Mouse (Mus musculus): ENCODE data around the gene Patl2. TPM values are rescaled to one million over a fixed set of nuclear protein-coding genes. Genes with fewer than 3 reads are reported as not detected.

Patl2 gene
- total and polyA plus RNA-seq, 3 experiments = not detected

GRCm38 (mm10) chr2:122148242-122148917 is 37.6 kb downstream of the Patl2 start:
- no peaks in the 10 kb centered on the region for H3K27me3 ChIP-seq (replicated peaks)
- peak; percentile 54 for DNase-seq (ENCODE audit: extremely low read depth)
- in situ Hi-C loops (cut with MboI; ENCODE audit: low pct_ligation_motif_present, low pct_unique_long_range_greater_than_20kb, low sequenced_read_pairs) (no loop called here), dilution Hi-C loops (cut with MboI; ENCODE audit: extremely low pct_ligation_motif_present, extremely low pct_unique_long_range_greater_than_20kb, low sequenced_read_pairs) (no loop called here)
- H3K79me2 ChIP-seq (replicated peaks; ENCODE audit: control insufficient read depth, extremely low read depth, insufficient read depth, poor library complexity, severe bottlenecking) = peaks cover 56% of the 10 kb centered on the region
- peak overlapping the region; percentile 100 for H3K9ac ChIP-seq (ENCODE audit: insufficient read depth, low read depth)
- TF ChIP-seq POLR2AphosphoS2 (IDR thresholded peaks at IDR 0.05; ENCODE audit: low read depth, low read length) (no peak), HCFC1 (IDR thresholded peaks at IDR 0.05; ENCODE audit: low read depth, low read length) (peak; percentile 22; the same call in 1 of the 2 replicates), MYC (IDR thresholded peaks at IDR 0.05; ENCODE audit: low read depth, low read length) (peak; percentile 35; the same call in 1 of the 2 replicates), POLR2A (IDR thresholded peaks at IDR 0.05; ENCODE audit: low read depth, low read length) (no peak; the same call in 1 of the 2 replicates), TBP (conservative IDR thresholded peaks at IDR 0.05; ENCODE audit: low read depth, low read length) (peak; percentile 24; the same call in 1 of the 2 replicates), ZKSCAN1 (IDR thresholded peaks at IDR 0.05; ENCODE audit: borderline replicate concordance, low read depth, low read length) (no peak), UBTF (IDR thresholded peaks at IDR 0.05; ENCODE audit: low read depth, low read length) (no peak), CTCF (conservative IDR thresholded peaks at IDR 0.05 in 1 of 2, IDR thresholded peaks at IDR 0.05 in 1 of 2; ENCODE audit: low read depth in 2 of 2, low read length in 2 of 2) (no peak), USF2 (conservative IDR thresholded peaks at IDR 0.05; ENCODE audit: low read depth, low read length) (no peak), ZC3H11A (IDR thresholded peaks at IDR 0.05; ENCODE audit: low read depth, low read length) (no peak), NELFE (IDR thresholded peaks at IDR 0.05; ENCODE audit: low read depth, low read length) (no peak), ZNF384 (IDR thresholded peaks at IDR 0.05; ENCODE audit: low read depth, low read length) (no peak), RAD21 (IDR thresholded peaks at IDR 0.05; ENCODE audit: low read depth, low read length) (no peak), USF1 (IDR thresholded peaks at IDR 0.05; ENCODE audit: low read depth, low read length) (no peak), ELF1 (IDR thresholded peaks at IDR 0.05; ENCODE audit: low read depth, low read length) (peak; percentile 40), CHD1 (IDR thresholded peaks at IDR 0.05; ENCODE audit: low read depth, low read length) (peak; percentile 84; the same call in 1 of the 2 replicates), BHLHE40 (IDR thresholded peaks at IDR 0.05; ENCODE audit: low read depth, low read length) (0 out of 2 replicates have a peak, but pooled peaks have one; percentile 8), CHD2 (IDR thresholded peaks at IDR 0.05; ENCODE audit: low read length) (0 out of 2 replicates have a peak, but pooled peaks have one; percentile 24), JUND (conservative IDR thresholded peaks at IDR 0.05; ENCODE audit: low read depth, low read length) (no peak), ZMIZ1 (IDR thresholded peaks at IDR 0.05; ENCODE audit: low read depth, low read length) (no peak), IRF4 (IDR thresholded peaks at IDR 0.05; ENCODE audit: low read depth, low read length) (peak; percentile 59; the same call in 1 of the 2 replicates), KAT2A (IDR thresholded peaks at IDR 0.05; ENCODE audit: insufficient replicate concordance, low read length) (0 out of 2 replicates have a peak, but pooled peaks have one; percentile 35), TCF12 (IDR thresholded peaks at IDR 0.05; ENCODE audit: low read depth, low read length) (peak; percentile 43; the same call in 1 of the 2 replicates), SIN3A (IDR thresholded peaks at IDR 0.05; ENCODE audit: low read length) (peak; percentile 78; the same call in 1 of the 2 replicates), EP300 (IDR thresholded peaks at IDR 0.05; ENCODE audit: low read length) (peak; percentile 28; the same call in 1 of the 2 replicates), JUN (IDR thresholded peaks at IDR 0.05; ENCODE audit: insufficient read depth, low read depth, low read length) (no peak), MAZ (IDR thresholded peaks at IDR 0.05; ENCODE audit: low read depth, low read length) (no peak), RCOR1 (conservative IDR thresholded peaks at IDR 0.05; ENCODE audit: low read depth, low read length) (0 out of 2 replicates have a peak, but pooled peaks have one; percentile 33), GABPA (IDR thresholded peaks at IDR 0.05; ENCODE audit: insufficient replicate concordance, low read depth, low read length) (no peak), MXI1 (IDR thresholded peaks at IDR 0.05; ENCODE audit: low read depth, low read length) (peak; percentile 28)
- peak overlapping the region; percentile 91 to 93 (median 92) for H3K4me3 ChIP-seq (replicated peaks in 1 of 3; ENCODE audit: low read depth in 2 of 3, low read length in 2 of 3, poor library complexity in 1 of 3)
- no peaks in the 10 kb centered on the region for H3K9me3 ChIP-seq (replicated peaks; ENCODE audit: low read length)
- peaks cover 13 to 43% of the 10 kb centered on the region in 2 experiments for H3K4me1 ChIP-seq (ENCODE audit: control insufficient read depth in 1 of 2, insufficient read depth in 2 of 2)
- H3K27ac ChIP-seq (ENCODE audit: insufficient read depth, low read depth) = peak overlapping the region; percentile 87
- H3K36me3 ChIP-seq (replicated peaks in 1 of 2; ENCODE audit: control insufficient read depth in 1 of 2, insufficient read depth in 1 of 2, low read length in 1 of 2) = peaks cover 37 to 50% of the 10 kb centered on the region in 2 experiments
- peak overlapping the region; percentile 100; the same call in 1 of the 2 replicates for H3K4me2 ChIP-seq (ENCODE audit: insufficient read depth, low read depth, poor library complexity, severe bottlenecking)
